Mouse (Mus musculus) spleen, adult 2 months (tissue): ENCODE results near the gene Rasip1.

ENCODE experiments used
- CTCF ChIP-seq: fragments of 200-500 bp; IDR thresholded peaks from 2 replicates; pipeline ENCODE4 v1.5.1; 2011; ENCODE audit warnings: mild to moderate bottlenecking, inconsistent platforms; ENCODE audit not compliant: insufficient read depth, insufficient read length, insufficient replicate concordance; ENCODE audit errors: extremely low read depth
- POLR2A ChIP-seq: fragments of 200-500 bp; IDR thresholded peaks from 2 replicates; pipeline ENCODE4 v1.6.1; 2011; ENCODE audit warnings: low read depth, low read length, inconsistent platforms

DNA sequence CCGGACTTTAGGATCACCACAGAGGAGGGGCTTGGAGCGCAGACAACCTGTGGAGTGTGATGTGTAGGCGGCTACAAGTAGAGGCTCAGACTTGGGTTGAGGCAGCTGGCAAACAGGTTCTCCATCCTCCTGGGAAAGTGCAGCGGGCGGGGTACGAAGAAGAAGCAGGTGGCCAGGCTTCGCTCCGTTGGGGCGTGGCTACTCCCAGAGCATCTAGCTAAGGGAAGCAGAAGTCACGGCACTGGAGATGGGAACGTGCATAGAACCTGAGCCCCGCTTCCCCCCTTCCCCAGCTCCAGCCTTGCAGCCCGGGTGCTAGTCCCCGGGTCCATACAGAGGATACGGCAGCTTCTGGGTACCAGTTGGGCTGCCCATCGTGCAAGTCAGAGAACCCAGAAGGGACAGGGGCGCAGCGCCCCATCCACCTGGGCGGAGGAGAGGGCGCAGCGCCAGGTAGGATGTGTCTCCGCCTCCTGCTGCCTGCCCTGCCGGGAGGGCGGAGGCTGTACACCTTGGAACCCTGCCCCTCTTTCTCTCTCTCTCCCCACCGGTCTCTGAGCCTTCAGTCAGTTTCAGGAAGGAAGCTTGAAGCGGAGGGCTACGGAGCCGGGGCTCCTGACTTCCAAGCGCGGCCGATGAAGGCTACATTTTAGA, 10.1 kb upstream of the Rasip1 start, which contains the start of gene Fut1:
- TF ChIP-seq POLR2A (no peak), CTCF (no peak)
